Mouse (Mus musculus): ENCODE measurements around the gene Ubn1.

Ubn1 gene

GRCm38 (mm10) chr16:5135551-5136261, 85.8 kb downstream of the Ubn1 start:
- in situ Hi-C loops (cut with MboI; ENCODE audit: unreplicated experiment in 2 of 2): no loop called here

Measured in v-Abl transformed pro-B cells (cell line).